Comparison of ENCODE assay signal across 8 mouse cellular contexts in genomic region chr12:80109753-80110545, GRCm38 (mm10). TPM values are rescaled to one million over a fixed set of nuclear protein-coding genes. Genes with fewer than 3 reads are reported as not detected.
DNase-seq lines count a peak whose midpoint lies in the region; ATAC-seq lines count a peak whose summit lies in the region.

No protein-coding gene starts in this region.

- peak overlapping the region; percentile 98 for H3K9ac ChIP-seq in lung, embryonic 15.5 days

- peak overlapping the region; percentile 99 for H3K27ac ChIP-seq in lung, embryonic 15.5 days

- H3K9me3 ChIP-seq in lung, embryonic 15.5 days: no peaks in the 10 kb centered on the region

- peak overlapping the region; percentile 83 for H3K4me2 ChIP-seq in lung, embryonic 15.5 days

- peak; percentile 19 for DNase-seq in right cerebral cortex, postnatal 25 days
- DNase-seq in right cerebral cortex, adult 18-20 months: no peak
- DNase-seq in cerebellum, postnatal 25 days: peak; percentile 34 to 53
- peak; percentile 49 to 57 for DNase-seq in heart, adult 9 months (ENCODE audit: low spot score in 2 of 2)
- peak; percentile 63 for DNase-seq in kidney, adult 18-20 months
- peak; percentile 64 for DNase-seq in retina, postnatal 1 day
- no peak for DNase-seq in natural killer cell, adult 2 months (ENCODE audit: low spot score in 2 of 2)

- 1% methylated on average over 53 of the region's 53 CpGs for WGBS in lung, embryonic 15.5 days

- no peaks in the 10 kb centered on the region for H3K27me3 ChIP-seq in lung, embryonic 15.5 days

- ATAC-seq in lung, embryonic 15.5 days (ENCODE audit: borderline replicate concordance, extremely low read depth, low FRiP score, low TSS enrichment): no peak

- H3K36me3 ChIP-seq in lung, embryonic 15.5 days: peaks cover 21% of the 10 kb centered on the region

- H3K4me1 ChIP-seq in lung, embryonic 15.5 days: peaks cover 12% of the 10 kb centered on the region; the same call in 1 of the 2 replicates

- peak overlapping the region; percentile 80 for H3K4me3 ChIP-seq in lung, embryonic 15.5 days

RNA-seq across cellular contexts. Expression of gene Zfp36l1, which starts 2.9 kb away (rescaled TPM):
- 139 and 147 TPM in 2 replicates for polyA plus RNA-seq in lung, embryonic 15.5 days (2015; fragmentation: Nextera tagmentation; extraction: Ambion mirVana)

Comparison
In these comparisons a context has a peak if more than half of its experiments do, and no peak if none do; other contexts are left out.
1. DNase-seq: peak in right cerebral cortex, postnatal 25 days (single experiment), cerebellum, postnatal 25 days (2 of 2), heart, adult 9 months (2 of 2), kidney, adult 18-20 months (single experiment) and retina, postnatal 1 day (single experiment); none in right cerebral cortex, adult 18-20 months (single experiment) and natural killer cell, adult 2 months (0 of 2).